Mouse (Mus musculus): ENCODE results near the gene Pou1f1.

Pou1f1 gene

DNA sequence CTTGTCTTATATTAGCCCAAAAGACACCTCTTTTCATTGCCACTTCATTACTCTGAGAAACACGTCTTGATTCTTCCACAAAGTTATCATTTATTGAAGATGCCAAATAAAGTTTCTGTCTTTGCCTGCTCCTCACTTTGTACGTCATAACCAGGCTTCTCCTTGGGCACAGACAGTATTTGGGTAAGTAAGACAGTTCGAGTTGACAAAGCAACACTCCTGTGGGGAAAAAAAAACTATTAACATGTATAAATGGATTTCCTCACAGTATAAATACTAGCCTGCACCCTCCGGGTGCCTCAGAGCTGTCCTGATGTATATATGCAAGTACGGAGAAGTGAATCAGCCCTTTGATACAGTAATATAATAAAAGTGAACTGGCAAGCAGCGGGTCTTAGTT, at the start of gene Pou1f1:
Pou1f1 (plus strand) TSS at position 301 of the 400 bp plus-strand sequence.
- in situ Hi-C loops (cut with MboI, MseI): no loop called here

DNA sequence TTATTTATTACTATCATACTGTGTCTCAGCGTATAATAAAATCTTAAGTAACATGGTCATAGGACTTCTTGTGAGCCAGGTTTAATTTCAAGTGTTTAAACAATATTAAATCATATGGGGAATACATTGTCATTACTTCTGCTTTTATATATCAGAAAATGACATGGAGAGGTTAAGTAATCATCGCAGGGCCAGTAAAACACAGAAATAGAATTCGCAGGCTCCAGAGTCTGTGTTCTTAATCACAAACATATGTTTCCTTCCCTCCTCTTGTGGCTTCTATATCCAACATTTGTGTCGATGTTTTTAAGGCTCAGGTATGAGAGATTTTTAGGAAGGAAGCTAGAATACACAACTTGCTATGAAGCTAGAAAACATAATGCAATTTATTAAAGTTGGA, 49.7 kb upstream of the Pou1f1 start:
- in situ Hi-C loops (cut with MboI, MseI): no loop called here

DNA sequence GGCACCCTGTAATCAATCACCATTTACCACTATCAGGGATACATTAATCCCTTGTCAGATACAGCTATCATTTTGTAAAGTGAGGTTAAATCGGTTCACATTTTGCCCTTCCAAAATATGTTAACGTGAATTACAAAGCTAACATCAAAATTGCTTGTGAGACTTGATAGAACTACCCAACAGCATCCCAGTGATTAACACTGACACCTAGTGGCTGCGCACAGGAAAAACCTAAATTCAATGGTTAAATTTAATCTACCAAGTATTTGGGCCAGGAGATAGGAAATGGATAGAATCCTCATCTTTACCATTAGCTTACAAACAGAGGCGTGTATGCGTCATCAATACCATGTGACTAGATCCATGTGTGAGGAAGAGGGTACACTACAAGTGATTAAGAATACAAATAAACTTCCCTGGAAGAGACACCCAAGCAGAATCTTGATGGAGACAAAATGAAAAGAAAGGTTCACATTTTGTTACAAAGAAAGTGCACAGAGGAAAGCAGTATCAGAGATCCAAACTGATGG, 47.8 kb upstream of the Pou1f1 start:
- in situ Hi-C loops (cut with MboI, MseI): no loop called here

DNA sequence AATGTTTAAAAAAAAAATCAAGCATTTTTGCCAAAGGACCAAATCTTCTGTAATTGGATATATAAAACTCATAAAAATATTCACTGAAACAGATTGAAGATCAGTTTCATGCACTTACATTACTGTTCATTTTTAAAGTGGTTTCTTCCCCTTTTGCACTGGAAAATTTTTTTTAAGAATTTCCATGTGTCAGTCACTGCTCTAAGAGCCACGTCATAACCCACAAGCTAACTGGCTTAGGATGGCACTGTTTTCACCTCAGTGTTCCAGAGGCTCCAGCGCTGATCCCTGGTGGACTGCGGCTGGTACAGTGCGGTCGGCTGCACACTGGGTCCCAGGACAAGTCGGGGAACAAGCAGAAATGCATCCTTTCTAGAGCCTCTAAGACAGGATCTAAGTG, 34.6 kb upstream of the Pou1f1 start:
- in situ Hi-C loops (cut with MboI, MseI): no loop called here

DNA sequence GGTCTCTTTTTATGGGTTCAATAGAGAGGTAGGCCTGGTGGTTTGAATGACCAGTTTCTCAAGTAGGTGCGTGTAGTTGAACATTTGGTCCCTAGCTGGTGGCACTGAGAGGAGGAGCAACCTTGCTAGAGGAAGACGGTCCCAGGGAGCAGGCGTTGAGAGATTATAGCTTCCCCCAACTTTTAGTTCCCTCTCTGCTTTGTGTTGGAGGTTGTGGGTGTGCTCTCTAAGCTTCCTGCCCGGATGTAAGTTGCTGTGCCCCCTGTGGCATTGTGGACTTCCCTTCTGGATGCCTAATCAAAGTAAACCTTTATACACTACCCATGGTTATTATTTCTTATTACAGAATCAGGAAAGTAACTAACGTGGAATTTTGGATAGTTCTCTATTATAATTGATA, 24.3 kb upstream of the Pou1f1 start:
- in situ Hi-C loops (cut with MboI, MseI): no loop called here

DNA sequence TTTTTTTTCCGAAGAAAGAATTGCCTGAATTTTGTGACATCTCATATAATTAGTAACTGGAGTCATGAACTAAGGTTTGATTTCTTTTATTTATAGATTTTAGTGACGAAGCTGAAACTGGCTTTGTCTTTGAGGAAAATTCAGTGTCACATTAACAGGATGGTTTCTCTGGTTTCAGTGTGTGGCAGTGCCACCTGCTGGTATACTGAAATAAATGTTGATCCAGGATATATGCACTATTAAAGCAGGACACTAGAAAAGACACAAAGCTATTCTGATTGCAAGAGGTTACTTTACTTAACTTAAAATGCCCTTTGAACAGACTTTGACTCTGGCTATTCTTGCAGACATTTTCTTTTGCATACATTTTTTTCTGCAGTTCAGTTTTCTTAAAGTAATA, 23.3 kb upstream of the Pou1f1 start:
- in situ Hi-C loops (cut with MboI, MseI): no loop called here

DNA sequence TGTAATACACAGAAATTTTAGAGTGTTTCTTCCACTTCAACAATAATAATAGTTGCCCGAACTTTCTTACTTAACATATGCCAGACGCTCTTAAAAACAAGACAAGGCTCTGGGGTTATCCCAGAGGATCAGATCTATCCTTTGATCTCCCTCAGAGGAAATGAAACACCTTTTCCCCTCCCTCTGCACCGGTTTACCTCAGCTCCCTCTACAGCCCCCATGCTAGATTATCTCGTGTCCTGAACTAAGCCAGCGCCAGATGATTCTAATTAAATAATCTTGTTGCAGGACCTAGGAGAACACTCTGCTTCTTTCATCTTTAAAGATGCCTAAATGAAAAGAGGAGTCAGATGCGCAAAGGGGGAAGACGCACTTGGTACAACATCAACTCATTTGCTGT, 6.1 kb upstream of the Pou1f1 start:
- in situ Hi-C loops (cut with MboI, MseI): no loop called here

DNA sequence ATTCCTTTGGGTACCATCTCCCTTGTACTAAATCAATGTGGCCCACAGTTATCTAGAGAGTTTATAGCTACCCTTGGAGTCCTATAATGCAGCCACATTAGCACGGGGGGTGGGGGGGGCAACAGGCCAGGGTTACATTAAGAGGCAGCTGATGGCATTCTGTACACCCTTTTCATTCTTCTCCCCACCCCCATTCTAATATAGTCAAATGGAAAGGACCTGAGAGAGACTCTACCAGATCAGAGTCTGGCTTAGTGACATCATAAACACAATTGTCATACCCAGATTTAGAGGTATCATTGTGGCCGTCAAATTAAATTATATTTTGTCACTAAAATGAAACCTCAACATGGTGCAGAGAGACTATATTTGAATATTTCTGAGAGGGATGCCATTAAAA, 5.7 kb downstream of the Pou1f1 start:
- in situ Hi-C loops (cut with MboI, MseI): no loop called here

DNA sequence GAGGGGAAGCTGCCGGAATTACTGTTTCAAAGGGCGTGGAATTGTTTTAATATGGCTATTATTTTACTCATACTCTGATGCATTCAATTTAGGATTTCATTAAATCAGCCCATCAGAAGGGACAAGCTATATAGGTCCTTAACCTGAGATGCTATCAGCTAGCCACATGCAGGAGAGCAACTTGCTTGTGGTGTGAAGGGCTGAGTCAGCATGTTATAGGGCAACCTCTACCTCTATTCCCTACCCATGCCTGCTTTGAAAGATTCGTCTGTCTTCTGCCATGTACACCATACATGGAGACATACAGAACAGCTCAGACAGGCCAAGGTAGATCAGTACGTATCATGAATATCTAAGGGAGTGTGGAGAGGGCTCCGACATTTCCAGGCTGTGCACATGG, 6.4 kb downstream of the Pou1f1 start:
- in situ Hi-C loops (cut with MboI, MseI): no loop called here

DNA sequence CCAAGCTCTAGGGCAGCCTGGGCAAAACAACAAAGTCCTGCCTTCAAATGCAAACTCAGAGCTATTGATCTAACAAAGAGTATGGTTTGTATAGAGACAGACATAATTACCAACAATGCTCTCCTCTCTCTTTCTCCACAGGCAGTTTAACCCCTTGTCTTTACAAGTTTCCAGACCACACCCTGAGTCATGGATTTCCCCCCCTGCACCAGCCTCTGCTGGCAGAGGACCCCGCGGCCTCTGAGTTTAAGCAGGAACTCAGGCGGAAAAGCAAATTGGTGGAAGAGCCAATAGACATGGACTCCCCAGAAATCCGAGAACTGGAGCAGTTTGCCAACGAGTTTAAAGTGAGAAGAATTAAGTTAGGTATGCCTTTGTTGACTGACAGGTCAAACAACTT, 9.3 kb downstream of the Pou1f1 start:
- in situ Hi-C loops (cut with MboI, MseI): no loop called here

DNA sequence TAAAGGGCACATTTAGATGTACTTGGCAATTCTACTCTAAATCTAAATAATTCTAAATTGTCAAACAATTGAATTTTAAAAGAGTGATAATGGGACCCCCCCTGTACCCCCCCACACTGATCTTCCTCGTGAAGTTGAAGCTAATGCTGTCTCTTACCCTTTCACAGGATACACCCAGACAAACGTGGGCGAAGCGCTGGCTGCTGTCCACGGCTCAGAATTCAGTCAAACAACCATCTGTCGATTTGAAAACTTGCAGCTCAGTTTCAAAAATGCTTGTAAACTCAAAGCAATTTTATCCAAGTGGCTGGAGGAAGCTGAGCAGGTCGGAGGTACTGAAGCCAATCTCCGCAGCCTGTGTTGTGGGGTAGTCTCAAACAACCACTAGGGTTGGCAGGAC, 11.4 kb downstream of the Pou1f1 start:
- in situ Hi-C loops (cut with MboI, MseI): no loop called here

DNA sequence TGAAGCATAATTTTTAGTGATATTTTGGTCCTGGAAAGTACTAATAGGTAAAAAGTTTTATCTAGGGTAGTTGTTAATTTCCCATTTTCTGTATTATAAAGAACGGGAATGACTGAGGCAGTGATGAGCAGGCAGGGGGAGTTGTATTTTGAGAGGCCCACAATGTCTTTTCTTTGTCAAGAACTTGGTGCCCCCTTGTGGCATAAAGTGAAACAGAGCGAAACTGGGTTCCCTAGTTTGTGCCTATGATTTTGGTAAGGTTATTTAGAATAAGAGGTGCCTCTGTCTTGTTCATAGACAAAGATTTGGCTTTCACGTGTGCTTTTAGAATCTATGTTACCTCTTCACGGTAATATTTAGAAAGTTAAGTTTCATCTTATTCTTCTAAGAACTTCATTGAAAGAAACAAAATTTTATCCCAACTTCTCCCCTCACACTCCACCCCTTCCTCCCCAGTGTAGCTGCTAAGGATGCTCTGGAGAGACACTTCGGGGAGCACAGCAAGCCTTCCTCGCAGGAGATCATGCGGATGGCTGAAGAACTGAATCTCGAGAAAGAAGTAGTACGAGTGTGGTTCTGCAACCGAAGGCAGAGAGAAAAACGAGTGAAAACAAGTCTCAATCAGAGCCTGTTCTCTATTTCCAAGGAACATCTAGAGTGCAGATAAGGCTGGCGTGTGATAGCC, 13.1 kb downstream of the Pou1f1 start:
- in situ Hi-C loops (cut with MboI, MseI): no loop called here

DNA sequence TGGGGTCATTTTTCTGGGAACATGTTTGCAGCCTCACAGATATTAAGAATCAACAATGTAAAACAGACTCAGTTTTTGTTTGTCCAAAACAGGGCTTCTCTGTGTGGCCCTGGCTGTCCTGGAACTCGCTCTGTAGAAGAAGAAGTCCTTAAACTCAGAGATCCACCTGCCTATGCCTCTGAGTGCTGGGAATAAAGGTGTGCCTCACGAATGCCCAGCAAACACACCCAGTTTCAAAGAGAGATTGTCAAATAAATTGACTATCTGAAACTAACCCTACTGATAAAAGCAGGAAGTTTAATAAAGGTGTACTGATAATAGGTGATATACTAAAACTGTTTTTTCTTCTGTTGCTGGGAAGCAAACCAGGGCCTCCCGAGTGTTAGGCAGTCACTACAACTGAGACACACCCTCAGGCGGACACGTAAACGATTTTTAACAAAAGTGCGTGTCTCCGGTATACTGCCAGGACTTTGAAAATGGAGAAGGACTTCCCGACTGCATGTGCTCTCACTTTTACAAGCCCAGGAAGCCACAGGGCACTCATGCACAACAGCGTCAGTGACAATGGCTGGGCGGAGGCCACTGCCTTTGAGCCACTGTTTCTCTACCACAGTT, 23.5 kb downstream of the Pou1f1 start:
- in situ Hi-C loops (cut with MboI, MseI): no loop called here

DNA sequence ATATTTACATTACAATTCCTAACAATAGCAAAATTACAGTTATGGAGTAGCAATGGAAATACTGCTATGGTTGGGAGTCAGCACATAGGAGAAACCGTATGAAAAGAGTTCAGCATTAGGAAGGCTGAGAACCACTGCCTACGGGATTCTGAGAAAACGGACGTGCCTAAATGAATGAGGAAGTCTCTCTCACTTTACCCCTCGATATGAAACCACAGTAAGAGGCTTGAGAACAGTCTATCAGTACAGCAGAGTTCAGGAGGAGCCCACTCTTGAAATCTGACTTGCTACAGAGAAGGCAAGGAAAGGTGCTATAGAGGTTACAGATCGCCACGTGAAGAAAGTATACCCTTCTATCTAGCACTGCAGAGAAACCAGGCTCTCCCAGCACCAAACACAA, 28.6 kb downstream of the Pou1f1 start:
- in situ Hi-C loops (cut with MboI, MseI): no loop called here

DNA sequence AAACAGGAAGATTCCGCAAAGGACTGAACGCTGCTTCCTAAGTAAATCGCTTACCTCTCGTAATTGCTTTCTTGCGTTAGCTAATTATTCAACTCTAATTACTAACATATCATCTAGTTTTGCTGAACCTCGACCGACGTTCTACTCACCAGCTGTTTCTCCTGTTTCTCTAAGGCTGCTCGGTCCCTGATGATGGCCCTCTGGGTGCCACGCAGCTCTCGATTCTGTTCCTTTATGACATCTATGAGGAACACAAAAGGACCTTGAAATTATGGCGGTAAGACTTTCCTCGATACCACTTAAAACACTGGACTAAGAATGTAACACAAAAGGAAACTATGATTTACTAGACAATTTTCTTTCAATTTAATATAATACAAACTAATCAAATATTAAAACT, 30.5 kb downstream of the Pou1f1 start:
- in situ Hi-C loops (cut with MboI, MseI): loop anchor here (10.0 kb wide), 1 partner anchor 796 kb away; no protein-coding TSS in a partner anchor

DNA sequence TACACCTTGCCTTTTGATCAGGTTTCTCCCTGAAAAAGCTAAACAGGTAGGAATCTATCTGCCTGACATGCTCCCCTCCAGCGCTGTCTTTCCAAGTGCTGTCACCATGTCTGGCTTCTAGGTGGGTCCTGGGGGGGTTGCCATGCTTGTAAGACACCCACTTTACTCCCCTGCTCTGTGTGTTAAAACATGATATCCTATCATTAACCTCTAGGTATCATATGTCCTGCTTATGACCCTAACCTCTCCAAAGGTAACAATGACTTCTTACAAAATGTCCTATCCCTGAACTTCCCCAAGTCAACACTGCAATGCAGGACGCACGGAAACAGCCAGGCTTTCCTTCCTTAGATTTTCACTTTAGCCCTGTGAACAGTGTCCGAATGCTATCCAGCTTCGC, 34.0 kb downstream of the Pou1f1 start:
- in situ Hi-C loops (cut with MboI, MseI): loop anchor here (10.0 kb wide), 1 partner anchor 799 kb away; no protein-coding TSS in a partner anchor

DNA sequence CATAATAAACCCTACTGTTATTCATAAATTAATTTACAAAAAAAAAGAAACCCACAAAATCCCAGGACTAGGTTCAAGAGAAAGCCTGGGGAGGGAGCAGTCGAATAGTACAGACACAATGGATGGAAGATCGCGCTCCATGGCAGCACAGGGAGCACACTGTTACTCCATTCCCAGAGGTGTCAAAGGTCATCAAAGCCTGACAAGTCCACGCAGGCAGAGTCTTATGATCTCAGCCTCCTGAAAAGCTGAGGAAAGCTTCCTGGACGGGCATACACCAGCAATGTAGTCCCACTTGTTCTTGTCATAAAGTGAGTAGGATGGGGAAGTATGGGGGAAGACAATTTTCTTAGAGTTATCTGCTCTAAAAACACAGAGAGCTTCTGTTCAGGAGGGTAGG, 37.1 kb downstream of the Pou1f1 start:
- in situ Hi-C loops (cut with MboI, MseI): loop anchor here (10.0 kb wide), 1 partner anchor 803 kb away; no protein-coding TSS in a partner anchor

DNA sequence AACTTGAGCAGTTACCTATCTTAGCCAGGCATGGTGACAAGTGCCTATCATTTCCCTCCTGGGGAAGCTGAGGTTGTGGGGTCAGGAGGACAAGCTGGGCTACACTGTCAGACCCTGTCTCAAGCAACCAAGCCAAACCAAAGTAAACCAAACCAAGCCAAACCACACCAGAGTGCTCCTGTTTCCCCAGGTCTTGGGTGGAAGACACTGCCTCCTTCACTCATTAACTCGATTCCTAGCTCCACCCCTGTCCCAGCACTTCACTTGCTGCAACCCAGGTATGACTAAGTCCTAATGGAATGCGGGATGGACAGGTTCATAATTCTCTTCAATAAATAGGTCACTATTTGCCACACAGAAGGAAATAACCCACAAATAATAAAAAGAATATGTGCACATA, 39.3 kb downstream of the Pou1f1 start:
- in situ Hi-C loops (cut with MboI, MseI): loop anchor here (10.0 kb wide), 1 partner anchor 805 kb away; no protein-coding TSS in a partner anchor

DNA sequence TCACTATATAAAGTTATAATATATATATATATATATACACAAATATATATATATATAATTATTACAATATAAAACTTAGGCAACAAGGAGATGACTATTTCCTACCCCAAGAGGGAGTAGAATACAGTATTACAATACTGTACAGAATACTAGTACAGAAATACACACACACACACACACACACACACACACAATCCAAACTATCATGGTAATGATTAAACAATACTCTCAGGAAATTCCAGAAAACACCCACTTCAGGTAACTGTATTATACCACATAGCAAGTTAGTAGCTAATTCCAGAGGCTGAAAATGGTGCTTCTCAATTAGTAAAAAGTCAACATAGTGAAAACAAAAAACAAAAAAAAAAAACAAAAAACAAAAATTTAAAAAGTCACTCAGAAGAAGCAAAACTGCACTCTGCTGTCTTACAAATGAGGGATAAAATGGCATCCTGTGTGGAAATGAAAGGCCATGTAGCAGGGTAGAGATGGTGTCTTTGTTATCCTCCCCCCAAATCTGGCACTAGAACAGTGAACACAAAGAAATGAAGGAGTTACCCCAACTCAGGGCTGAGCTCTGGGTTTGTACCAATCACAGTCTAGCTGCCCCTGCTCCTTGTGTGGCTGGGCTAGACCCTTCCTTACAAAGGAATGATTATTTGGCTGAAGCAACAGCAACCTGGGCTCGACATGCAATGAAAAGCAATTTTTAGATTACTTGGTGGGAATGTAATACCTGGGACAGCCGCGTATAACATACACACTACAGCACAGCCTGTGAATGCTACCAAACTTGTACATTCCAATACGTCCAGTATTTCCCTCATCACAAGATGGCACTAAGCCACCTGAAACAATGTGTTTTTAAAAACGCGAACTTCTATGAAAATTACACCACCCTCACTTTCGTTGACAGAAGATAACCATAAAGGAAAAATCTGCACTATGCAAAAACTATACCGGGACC, 41.0 kb downstream of the Pou1f1 start:
- in situ Hi-C loops (cut with MboI, MseI): loop anchor here (10.0 kb wide), 1 partner anchor 786 kb away; the partner anchor contains the start of gene 4930453N24Rik

DNA sequence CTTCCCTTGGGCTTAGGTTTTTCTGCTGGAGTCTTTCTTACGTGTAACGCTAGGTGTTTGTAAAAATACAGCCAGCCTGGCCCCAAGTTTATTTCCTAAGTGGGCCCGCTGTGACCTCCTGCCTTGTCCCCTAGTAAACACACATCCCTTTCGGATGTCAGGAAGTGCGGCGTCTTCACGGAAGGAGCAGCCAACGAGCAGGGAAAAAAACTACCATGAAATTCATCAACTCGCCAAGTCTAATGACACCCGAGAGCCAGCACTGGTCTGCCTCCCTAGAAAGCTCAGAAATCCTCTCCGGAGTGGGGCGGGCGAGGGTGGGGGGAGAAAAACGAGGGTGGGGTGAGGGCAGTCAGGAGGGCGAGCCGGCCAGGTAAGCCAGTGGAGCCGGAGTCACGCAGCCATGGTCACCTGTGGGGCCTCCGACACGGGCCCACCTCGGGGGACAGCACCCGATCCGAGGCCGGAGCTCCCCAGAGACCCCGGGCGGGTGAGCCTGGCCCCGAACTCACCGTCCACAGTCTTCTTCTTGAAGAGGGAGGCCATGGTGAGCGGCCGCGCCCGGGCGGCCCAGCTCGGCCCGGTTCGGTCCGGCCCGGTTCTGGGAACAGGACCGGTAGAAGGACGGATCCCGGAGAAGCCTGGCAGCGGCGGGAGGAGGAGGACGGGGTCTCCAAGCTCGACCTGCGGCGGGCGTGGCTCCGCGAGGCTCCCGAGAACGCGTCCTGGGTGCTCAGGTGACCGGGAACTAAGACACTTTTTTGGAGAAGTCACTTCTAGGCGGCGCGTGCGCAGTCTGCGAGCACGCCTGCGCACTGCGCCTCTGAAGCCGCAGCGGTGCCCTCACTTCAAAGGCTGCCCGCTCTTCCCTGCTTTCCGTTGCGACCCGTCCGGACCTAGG, 41.9 kb downstream of the Pou1f1 start, which contains the start of gene Chmp2b:
Chmp2b (minus strand) TSS at position 764 of the 901 bp plus-strand sequence.
- in situ Hi-C loops (cut with MboI, MseI): loop anchor here (10.0 kb wide), 1 partner anchor 787 kb away; the partner anchor contains the start of gene 4930453N24Rik

DNA sequence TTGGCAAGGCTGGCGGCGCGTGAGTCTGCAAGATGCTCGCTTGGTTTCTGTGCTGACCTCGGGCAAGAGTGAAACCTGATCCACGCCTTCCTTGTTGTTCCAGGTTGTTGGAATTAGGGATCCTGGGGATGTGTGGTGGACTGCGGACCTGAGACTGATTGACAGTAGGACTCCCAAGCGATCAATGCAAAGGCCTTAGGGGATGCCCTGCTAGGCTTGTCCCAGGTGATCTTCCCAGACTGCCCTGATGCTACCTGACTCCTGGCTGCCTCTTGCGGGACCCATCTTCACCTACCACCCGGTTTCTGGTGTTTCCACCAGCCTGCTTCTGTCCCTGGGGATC, 42.5 kb downstream of the Pou1f1 start:
- in situ Hi-C loops (cut with MboI, MseI): loop anchor here (10.0 kb wide), 1 partner anchor 788 kb away; the partner anchor contains the start of gene 4930453N24Rik
